Comparison of ENCODE assay signal across 10 mouse cellular contexts in the genomic region with DNA sequence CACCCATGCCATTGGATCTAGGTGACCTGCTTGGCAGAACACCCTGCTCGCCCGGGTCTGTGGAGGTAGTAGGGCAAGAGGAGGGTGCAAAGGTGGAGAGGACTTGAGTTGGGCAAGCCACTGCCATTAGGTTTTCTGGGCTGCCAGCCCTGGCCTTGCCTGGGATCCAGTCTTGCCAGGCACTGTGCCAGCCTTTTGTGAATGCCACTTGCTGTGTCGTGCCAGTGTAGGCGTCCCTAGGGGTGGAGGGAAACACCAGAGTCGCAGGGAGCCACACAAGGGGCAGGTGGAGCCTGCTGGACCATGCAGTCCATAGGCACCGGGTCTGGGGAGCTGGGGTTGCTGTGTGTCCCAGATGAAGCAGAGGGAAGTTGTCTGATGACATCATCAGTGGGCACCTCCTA. TPM values are rescaled to one million over a fixed set of nuclear protein-coding genes. Genes with fewer than 3 reads are reported as not detected.
DNase-seq lines count a peak whose midpoint lies in the region; ATAC-seq and TF ChIP-seq lines count a peak whose summit lies in the region.
"Had no signal": no experiment of that assay in that cellular context is flagged by ENCODE, and none has a peak within 500 bp of the region (broad histone marks: within the 10 kb centered on the region; RNA-seq: fewer than 3 reads in every experiment).

No protein-coding gene starts in this region.

- ATAC-seq in liver, embryonic 14.5 days (ENCODE audit: insufficient read depth): 0 out of 2 replicates have a peak, but pooled peaks have one; percentile 35
- no peak for ATAC-seq in monocyte, adult 5-6 weeks (replicated peaks; ENCODE audit: insufficient number of reproducible peaks, low FRiP score, low TSS enrichment, poor library complexity, severe bottlenecking)
- ATAC-seq in inflammation-experienced regulatory T-cells, adult 6 months: no peak

- no peak for TF ChIP-seq POLR2A in kidney, adult 2 months (IDR thresholded peaks at IDR 0.05; ENCODE audit: low read depth, low read length)

- H3K4me3 ChIP-seq in heart, embryonic 10.5 days: no peak overlapping the region
- no peak overlapping the region for H3K4me3 ChIP-seq in kidney, adult 2 months (ENCODE audit: insufficient read depth, low read depth, low read length)
- no peak overlapping the region for H3K4me3 ChIP-seq in liver, embryonic 14.5 days (ENCODE audit: insufficient read depth in 1 of 2, low read depth in 2 of 2, low read length in 2 of 2)
- H3K4me3 ChIP-seq: neural tube, embryonic 12.5 days had no signal

- H3K9ac ChIP-seq in liver, embryonic 14.5 days (replicated peaks): no peak overlapping the region
- H3K9ac ChIP-seq: neural tube, embryonic 12.5 days had no signal

- no peak overlapping the region for H3K4me2 ChIP-seq in liver, embryonic 14.5 days (ENCODE audit: low read depth)
- H3K4me2 ChIP-seq: neural tube, embryonic 12.5 days had no signal

- TF ChIP-seq EP300 in liver, embryonic 14.5 days (IDR thresholded peaks at IDR 0.05; ENCODE audit: low read depth): no peak

- H3K27ac ChIP-seq in heart, embryonic 10.5 days: no peak overlapping the region
- H3K27ac ChIP-seq in kidney, adult 2 months (ENCODE audit: insufficient read depth, low read depth, low read length): peak overlapping the region; percentile 14; the same call in 1 of the 2 replicates
- no peak overlapping the region for H3K27ac ChIP-seq in liver, embryonic 14.5 days
- H3K27ac ChIP-seq: neural tube, embryonic 12.5 days had no signal

- no peaks in the 10 kb centered on the region for H3K27me3 ChIP-seq in heart, embryonic 10.5 days (ENCODE audit: insufficient read depth, poor library complexity, severe bottlenecking)
- H3K27me3 ChIP-seq in kidney, adult 2 months (replicated peaks; ENCODE audit: control insufficient read depth, insufficient read depth, low read length): no peaks in the 10 kb centered on the region
- no peaks in the 10 kb centered on the region for H3K27me3 ChIP-seq in liver, embryonic 14.5 days (ENCODE audit: control insufficient read depth, insufficient read depth, low read length)
- H3K27me3 ChIP-seq: neural tube, embryonic 12.5 days had no signal

- no peak for TF ChIP-seq CTCF in kidney, adult 2 months (conservative IDR thresholded peaks at IDR 0.05; ENCODE audit: insufficient read depth, insufficient read length, low read depth, low read length)
- TF ChIP-seq CTCF in liver, embryonic 14.5 days (IDR thresholded peaks at IDR 0.05; ENCODE audit: low read depth): no peak

- peaks cover 3% of the 10 kb centered on the region for H3K36me3 ChIP-seq in heart, embryonic 10.5 days
- no peaks in the 10 kb centered on the region for H3K36me3 ChIP-seq in kidney, adult 2 months (ENCODE audit: control insufficient read depth, insufficient read depth, low read length)
- H3K36me3 ChIP-seq in liver, embryonic 14.5 days (replicated peaks; ENCODE audit: control insufficient read depth, insufficient read depth, low read depth): no peaks in the 10 kb centered on the region
- H3K36me3 ChIP-seq: neural tube, embryonic 12.5 days had no signal

- DNase-seq in heart, adult 18-20 months: peak; percentile 79 to 86
- DNase-seq in heart, embryonic 10.5 days (ENCODE audit: low spot score): no peak
- peak; percentile 82 for DNase-seq in adipocyte (ENCODE audit: low spot score)
- DNase-seq in cerebellum, postnatal 14 days: peak; percentile 52 to 61
- DNase-seq in kidney, adult 2 months: peak; percentile 93
- DNase-seq in liver, embryonic 14.5 days (ENCODE audit: low read depth in 3 of 3, low spot score in 3 of 3): no peak

- peaks cover 48% of the 10 kb centered on the region for H3K4me1 ChIP-seq in heart, embryonic 10.5 days
- peaks cover 33% of the 10 kb centered on the region for H3K4me1 ChIP-seq in kidney, adult 2 months (ENCODE audit: control insufficient read depth, insufficient read depth, low read length)
- peaks cover 0 to 3% of the 10 kb centered on the region in 2 experiments; a peak in 1 of 4 replicates for H3K4me1 ChIP-seq in liver, embryonic 14.5 days (replicated peaks; ENCODE audit: control insufficient read depth in 2 of 2, insufficient read depth in 2 of 2, low read length in 1 of 2)

- 93% methylated on average over 6 of the region's 6 CpGs for WGBS in heart, embryonic 10.5 days
- WGBS in kidney, adult 2 months: 44% methylated on average over 6 of the region's 6 CpGs
- 82% methylated on average over 6 of the region's 6 CpGs for WGBS in liver, embryonic 14.5 days (ENCODE audit: insufficient replicate concordance)

- no peaks in the 10 kb centered on the region for H3K9me3 ChIP-seq in heart, embryonic 10.5 days
- H3K9me3 ChIP-seq in liver, embryonic 14.5 days (ENCODE audit: control insufficient read depth, low read length): no peaks in the 10 kb centered on the region
- H3K9me3 ChIP-seq: neural tube, embryonic 12.5 days had no signal

RNA-seq across cellular contexts. Expression of gene Catip, which starts 21.5 kb away (rescaled TPM):
- under 1 TPM in 1 of 2 experiments, not detected in 1; 0.44 TPM for total RNA-seq in heart, adult 18-20 months (2021)
- 0.20 and 0.28 TPM in 2 replicates for polyA plus RNA-seq in heart, embryonic 10.5 days (2016; fragmentation: Nextera tagmentation; extraction: Ambion mirVana)
- polyA plus RNA-seq in kidney, adult 2 months (2012; rRNA removed): 0.33 and 0.43 TPM in 2 replicates
- 0.05 and 0.10 TPM in 2 replicates for polyA plus RNA-seq in liver, embryonic 14.5 days (2012; rRNA removed)
- not detected in 2 replicates for polyA plus RNA-seq in liver, embryonic 14.5 days (2014; fragmentation: Nextera tagmentation; extraction: Ambion mirVana)
- 0.29 to 3.3 TPM (median 0.96 TPM) in 3 replicates for total RNA-seq in monocyte, adult 5-6 weeks (2017)
- not detected for polyA plus RNA-seq in inflammation-experienced regulatory T-cells, adult 6 months (2017; shearing (Covaris generic))
- total RNA-seq: common myeloid progenitor, adult 5-6 weeks had no signal

RNA-seq across cellular contexts. Expression of gene Slc11a1, which starts 34.6 kb away (rescaled TPM):
- 1 to 10 TPM; 5.3 to 5.4 TPM for total RNA-seq in heart, adult 18-20 months (2021)
- polyA plus RNA-seq in heart, embryonic 10.5 days (2016; fragmentation: Nextera tagmentation; extraction: Ambion mirVana): 1.1 and 1.6 TPM in 2 replicates
- polyA plus RNA-seq in kidney, adult 2 months (2012; rRNA removed): 13.4 and 15.3 TPM in 2 replicates
- 9.2 and 13.7 TPM in 2 replicates for polyA plus RNA-seq in liver, embryonic 14.5 days (2012; rRNA removed)
- 8.3 and 8.7 TPM in 2 replicates for polyA plus RNA-seq in liver, embryonic 14.5 days (2014; fragmentation: Nextera tagmentation; extraction: Ambion mirVana)
- 180 to 306 TPM (median 249 TPM) in 3 replicates for total RNA-seq in monocyte, adult 5-6 weeks (2017)
- polyA plus RNA-seq in inflammation-experienced regulatory T-cells, adult 6 months (2017; shearing (Covaris generic)): 1 to 10 TPM in 2 of 3 experiments, under 1 TPM in 1; 0.97 to 1.7 (median 1.3) TPM

RNA-seq across cellular contexts. Expression of gene Tmbim1, which starts 34.9 kb away (rescaled TPM):
- 10 to 100 TPM; 40.2 to 46.3 TPM for total RNA-seq in heart, adult 18-20 months (2021)
- polyA plus RNA-seq in heart, embryonic 10.5 days (2016; fragmentation: Nextera tagmentation; extraction: Ambion mirVana): 25.5 and 33.1 TPM in 2 replicates
- polyA plus RNA-seq in kidney, adult 2 months (2012; rRNA removed): 74.1 and 103 TPM in 2 replicates
- polyA plus RNA-seq in liver, embryonic 14.5 days (2012; rRNA removed): 6.7 and 10.5 TPM in 2 replicates
- 10.1 and 11.7 TPM in 2 replicates for polyA plus RNA-seq in liver, embryonic 14.5 days (2014; fragmentation: Nextera tagmentation; extraction: Ambion mirVana)
- 15.8 to 20.8 TPM (median 19.0 TPM) in 3 replicates for total RNA-seq in monocyte, adult 5-6 weeks (2017)
- 10 to 100 TPM; 15.7 to 27.4 (median 17.9) TPM for polyA plus RNA-seq in inflammation-experienced regulatory T-cells, adult 6 months (2017; shearing (Covaris generic))

RNA-seq across cellular contexts. Expression of gene Ctdsp1, which starts 50.9 kb away (rescaled TPM):
- 100 to 1,000 TPM; 107 to 116 TPM for total RNA-seq in heart, adult 18-20 months (2021)
- polyA plus RNA-seq in heart, embryonic 10.5 days (2016; fragmentation: Nextera tagmentation; extraction: Ambion mirVana): 55.9 and 69.2 TPM in 2 replicates
- 185 and 187 TPM in 2 replicates for polyA plus RNA-seq in kidney, adult 2 months (2012; rRNA removed)
- 36.0 and 39.6 TPM in 2 replicates for polyA plus RNA-seq in liver, embryonic 14.5 days (2012; rRNA removed)
- polyA plus RNA-seq in liver, embryonic 14.5 days (2014; fragmentation: Nextera tagmentation; extraction: Ambion mirVana): 37.6 and 40.3 TPM in 2 replicates
- 31.8 to 64.2 TPM (median 34.4 TPM) in 3 replicates for total RNA-seq in monocyte, adult 5-6 weeks (2017)
- polyA plus RNA-seq in inflammation-experienced regulatory T-cells, adult 6 months (2017; shearing (Covaris generic)): 10 to 100 TPM; 28.8 to 39.0 (median 36.1) TPM

RNA-seq across cellular contexts. Expression of gene Pnkd, which starts 55.6 kb away (rescaled TPM):
- total RNA-seq in heart, adult 18-20 months (2021): 100 to 1,000 TPM; 138 to 151 TPM
- polyA plus RNA-seq in heart, embryonic 10.5 days (2016; fragmentation: Nextera tagmentation; extraction: Ambion mirVana): 170 and 253 TPM in 2 replicates
- polyA plus RNA-seq in kidney, adult 2 months (2012; rRNA removed): 139 and 165 TPM in 2 replicates
- polyA plus RNA-seq in liver, embryonic 14.5 days (2012; rRNA removed): 16.8 and 17.8 TPM in 2 replicates
- 42.1 and 42.6 TPM in 2 replicates for polyA plus RNA-seq in liver, embryonic 14.5 days (2014; fragmentation: Nextera tagmentation; extraction: Ambion mirVana)
- 14.7 to 18.6 TPM (median 17.1 TPM) in 3 replicates for total RNA-seq in monocyte, adult 5-6 weeks (2017)
- polyA plus RNA-seq in inflammation-experienced regulatory T-cells, adult 6 months (2017; shearing (Covaris generic)): 100 to 1,000 TPM in 1 of 3 experiments, 10 to 100 TPM in 2; 90.4 to 101 (median 95.6) TPM

Comparison
In these comparisons a context has a peak if more than half of its experiments do, and no peak if none do; other contexts are left out.
1. DNase-seq: peak in heart, adult 18-20 months (2 of 2), adipocyte (single experiment), cerebellum, postnatal 14 days (2 of 2) and kidney, adult 2 months (single experiment); none in heart, embryonic 10.5 days (single experiment) and liver, embryonic 14.5 days (0 of 3).